Mouse (Mus musculus) cerebellum, postnatal 14 days (tissue): Measurements from ENCODE around the gene Fam184b.

Experiments used
- DNase-seq, 2 experiments: peaks; one replicate each; pipeline ENCODE4 v3.0.0; 2021; ENCODE audit warnings: mixed read lengths in 2 of 2

Gene Fam184b

DNA sequence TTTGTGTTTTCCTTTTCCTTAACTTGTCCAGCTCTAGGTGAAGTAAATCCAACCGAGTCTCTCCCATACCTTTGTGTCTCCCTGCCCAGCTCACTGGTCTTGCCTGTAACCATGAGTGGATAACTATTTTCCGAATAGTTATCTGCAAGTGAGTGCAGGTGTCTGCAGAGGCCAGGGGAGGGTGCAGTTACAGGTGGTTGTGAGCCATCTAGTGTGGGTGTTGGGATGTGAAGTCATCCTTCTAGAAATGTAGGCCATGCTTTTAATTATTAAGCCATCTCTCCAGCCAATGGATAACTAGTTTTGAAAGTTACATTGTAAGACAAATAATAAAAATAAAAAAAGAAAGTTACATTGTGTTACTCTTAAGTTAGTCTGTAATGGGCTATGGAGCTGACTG lies 125.9 kb downstream of the Fam184b start:
- DNase-seq = no peak

DNA sequence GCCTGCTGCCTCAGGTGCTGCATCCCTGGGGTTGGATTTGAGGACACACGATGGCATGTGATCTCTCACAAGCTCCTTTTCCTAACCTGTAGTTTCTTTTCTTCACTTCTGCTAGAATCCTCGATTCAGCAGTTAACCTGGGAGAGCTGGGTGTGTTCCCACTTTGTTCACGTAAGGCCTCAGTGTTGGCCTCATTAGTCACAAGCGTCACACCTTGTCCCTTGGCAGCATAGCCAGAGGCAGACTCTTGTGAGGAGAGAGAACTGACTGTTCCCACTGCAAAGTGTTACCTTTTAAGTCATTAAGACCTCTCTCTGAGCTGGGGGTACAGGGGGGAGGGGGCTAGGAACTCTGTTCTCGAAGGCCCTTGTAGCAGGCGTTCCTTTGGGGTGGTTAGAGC lies 126.5 kb downstream of the Fam184b start:
- no peak for DNase-seq

DNA sequence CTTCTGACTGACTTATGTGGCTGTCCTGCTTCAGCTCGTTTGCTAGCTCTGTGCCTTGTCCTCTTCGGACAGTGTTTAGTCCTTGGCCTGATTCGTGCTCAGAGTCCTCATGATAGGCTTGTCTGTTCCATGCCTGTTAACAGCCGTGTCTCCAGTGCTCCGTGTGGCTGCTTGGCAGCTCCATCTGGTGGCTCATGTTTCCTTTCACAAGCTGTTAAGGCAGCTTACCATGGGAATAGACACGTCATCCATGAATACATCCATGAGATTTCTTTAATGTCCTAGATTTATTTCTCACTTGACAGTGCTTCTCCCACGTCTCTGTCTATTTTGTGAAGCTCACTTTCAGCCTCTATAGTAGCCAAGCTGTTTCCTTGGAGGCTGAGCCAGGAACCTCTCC lies 129.3 kb downstream of the Fam184b start:
- DNase-seq = no peak

DNA sequence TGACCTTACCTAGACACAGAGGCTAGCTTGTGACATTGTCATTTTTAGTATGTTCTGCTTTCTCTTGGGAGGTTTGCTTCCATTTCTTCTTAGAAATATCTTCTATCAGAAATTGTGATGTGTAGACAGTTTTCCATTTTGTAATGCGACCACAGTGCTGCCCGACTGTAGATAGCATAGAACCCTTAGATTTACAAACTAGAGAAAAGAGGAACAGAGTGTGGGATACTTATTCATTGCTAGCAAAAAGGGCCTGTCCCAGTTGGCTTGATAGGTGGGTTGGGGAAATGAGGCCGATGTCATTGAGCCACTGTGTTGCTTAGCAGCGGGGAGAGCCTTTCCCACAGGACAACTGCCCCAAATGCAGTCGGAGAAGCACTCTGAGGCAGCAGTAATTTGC lies 141.8 kb downstream of the Fam184b start:
- no peak for DNase-seq

DNA sequence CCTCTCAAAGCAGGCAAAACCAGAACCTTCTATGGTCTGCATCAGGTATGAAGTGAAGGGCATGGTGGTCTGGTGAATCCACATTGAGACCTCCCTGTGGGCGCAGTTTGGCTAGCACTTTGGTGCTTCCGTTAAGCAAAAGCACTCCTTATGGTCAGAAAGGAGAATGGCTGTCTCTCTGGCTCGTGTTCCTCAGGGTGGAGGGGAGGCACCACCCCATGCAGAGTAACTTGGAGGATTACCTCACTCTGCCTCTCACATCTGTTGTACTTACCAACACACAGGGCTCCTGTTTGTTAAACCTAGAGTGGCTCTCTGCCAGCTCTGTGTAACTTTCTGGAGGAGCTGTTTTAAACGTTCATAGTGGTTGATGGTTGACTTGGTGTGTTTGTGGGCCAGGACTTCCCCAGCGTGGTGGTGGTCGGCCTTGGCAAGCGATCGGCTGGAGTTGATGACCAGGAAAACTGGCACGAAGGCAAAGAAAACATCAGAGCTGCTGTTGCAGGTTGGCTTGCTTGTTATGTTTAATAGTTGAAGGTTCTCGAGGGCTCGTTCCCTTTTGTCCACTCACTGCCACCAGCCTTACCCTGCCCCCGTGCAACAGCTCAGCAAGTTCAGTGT lies 142.4 kb downstream of the Fam184b start:
- no peak for DNase-seq

DNA sequence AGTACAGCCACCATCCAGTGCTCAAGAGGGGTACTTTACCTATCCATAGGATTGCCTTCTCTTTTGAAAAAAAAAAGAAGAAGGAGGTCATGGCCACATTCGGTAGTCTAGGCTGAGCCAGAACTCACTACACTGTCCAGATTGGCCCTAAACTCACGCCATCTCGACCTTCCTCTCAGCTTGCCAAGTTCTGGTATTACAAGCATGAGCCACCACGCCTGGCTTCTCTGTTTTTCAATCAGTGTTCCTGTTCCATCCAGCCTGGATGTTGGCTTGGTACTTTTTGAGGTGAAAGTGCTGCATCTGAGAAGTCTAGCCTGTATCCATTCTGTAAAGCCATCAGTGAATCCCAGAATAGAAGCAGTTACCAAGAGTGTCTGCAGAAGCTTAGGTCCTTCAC lies 142.9 kb downstream of the Fam184b start:
- DNase-seq = no peak

DNA sequence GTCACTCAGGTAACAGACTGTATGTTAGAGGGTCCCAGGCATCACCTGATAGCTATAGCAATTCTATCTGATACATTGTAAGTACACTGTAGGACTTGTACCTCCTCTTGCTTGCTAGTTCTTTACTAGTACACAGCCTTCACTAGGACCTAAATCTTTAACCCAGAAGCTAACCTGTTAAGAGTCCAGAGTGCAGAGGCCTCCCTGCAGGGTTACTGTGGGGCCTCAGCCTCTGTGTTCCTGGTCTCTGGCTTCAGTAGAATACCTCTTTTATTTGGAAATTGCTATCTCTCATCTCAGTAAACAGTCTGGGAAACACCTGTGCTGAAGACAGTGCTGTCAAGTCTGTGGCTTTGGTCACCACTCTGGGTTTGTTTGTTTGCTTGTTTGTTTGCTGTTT lies 143.4 kb downstream of the Fam184b start:
- no peak for DNase-seq

DNA sequence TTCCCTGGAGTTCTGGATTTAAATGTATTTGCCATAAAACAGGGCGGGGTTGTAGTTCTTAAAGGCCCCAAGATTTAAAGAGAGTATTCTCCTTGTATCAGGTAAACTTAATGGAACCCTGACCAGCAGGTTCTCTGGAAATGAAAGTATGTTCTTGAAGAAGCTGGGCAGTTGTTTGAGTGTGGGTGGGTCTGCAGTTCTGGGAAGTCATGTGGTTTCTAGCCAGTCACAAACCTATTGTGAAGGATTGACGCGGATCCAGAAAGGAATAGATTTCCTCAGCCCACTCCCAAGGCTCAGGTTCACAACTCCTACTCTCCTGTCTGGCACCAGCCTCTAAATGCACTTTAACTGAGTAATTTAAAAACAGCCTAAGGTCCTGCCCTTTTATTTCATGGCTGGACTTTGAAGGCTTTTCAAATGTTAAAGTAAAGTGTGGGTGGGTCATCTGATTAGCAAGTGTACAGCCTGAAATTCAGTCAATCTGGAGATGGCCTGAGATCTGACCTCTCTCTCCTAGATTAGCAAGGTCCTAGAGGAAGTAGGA lies 143.9 kb downstream of the Fam184b start:
- no peak for DNase-seq

DNA sequence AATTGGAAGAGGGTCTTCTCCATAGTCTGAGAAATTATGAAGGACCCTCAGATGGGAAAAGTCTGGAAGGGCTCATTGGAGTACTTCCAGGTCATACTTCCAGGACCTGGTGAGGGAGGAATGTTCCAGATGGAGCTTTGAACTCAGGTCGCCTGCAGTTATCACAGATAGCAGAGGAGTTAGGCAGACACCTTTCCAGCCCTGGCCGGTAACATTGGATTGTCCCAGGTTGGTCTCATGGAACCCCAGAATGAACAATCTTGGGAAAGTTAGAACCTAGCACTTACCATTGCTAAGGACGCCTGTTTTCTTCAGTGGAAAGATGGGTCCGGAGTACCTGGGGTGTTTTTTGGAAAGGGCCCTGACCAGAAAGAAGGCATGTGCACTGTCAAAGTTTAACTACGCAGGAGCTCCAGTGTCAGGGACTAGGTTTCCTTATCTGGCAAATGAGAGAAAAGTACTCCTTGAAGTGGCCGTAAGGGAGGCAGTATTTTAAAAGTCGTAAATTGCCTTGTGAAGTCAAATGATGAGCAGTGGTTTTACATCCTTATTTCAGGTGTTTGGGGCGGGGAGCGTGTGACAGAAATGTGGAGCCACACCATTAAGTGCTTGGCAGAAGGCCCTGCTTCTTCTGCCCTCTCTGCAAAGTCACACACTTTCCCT lies 145.2 kb downstream of the Fam184b start:
- no peak for DNase-seq

DNA sequence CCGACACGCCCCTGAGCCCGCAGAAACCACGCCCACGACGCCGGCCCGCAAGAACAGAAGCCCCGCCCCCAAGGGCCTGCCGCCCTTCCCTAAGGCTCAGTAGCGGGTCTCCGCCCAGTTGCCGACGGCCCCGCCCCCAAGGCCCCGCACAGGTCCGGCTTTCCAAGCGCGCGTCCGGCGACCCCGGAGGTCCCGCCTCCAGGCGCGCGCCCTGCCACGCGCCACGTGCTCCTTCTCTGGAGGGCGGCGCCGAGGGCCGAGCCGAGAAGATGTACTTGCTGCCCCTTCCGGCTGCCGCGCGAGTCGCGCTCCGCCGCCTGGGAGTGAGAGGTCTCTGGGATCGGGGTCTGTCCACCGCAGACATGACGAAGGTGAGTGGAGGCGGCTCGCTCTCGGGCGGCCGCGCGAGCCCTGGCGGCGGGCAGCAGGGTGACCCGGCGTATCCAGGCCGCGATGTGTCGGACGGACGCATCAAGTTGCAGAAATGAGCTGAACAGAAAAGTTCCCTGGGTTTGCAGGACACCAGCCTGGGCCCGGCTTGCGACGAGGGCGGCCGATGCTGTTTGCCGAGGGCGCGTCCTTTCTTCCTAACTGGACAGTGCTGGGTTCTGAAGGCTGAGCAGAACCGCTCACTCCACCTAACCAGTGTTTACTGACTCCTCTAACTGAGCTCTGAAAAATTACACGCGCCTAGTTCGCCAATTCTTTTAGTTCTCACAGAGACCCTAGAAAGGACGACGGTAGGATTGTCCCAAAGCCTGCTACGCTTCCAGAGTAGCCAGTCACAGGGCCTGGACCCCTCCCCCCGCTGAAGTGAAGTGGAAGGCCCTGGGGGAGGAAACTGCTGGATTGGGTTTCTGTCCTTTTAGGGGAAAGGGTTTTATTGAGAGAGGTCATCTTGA lies 146.0 kb downstream of the Fam184b start, which contains the start of gene Lap3:
Gene Lap3, plus strand, starts transcription at position 184 of the 902 bp plus-strand sequence.
- DNase-seq = peak; percentile 99

DNA sequence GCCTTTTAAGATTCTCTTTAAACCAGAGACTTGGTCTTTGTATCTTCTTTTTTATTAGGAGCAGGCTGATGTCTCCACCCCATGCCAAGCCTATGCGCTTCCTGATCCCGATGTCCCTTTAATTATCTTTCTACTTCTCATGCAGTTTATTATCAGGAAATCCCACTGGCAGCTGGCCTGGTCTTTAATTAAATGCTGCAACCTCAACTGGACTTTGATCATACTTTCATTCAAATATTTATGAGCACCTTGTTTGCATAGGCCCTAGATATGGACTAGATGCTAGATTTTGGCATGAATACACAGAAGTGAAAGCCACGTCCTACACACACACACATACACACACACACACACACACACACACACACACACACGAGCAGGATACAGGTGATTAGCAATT lies 147.6 kb downstream of the Fam184b start:
- DNase-seq = no peak

DNA sequence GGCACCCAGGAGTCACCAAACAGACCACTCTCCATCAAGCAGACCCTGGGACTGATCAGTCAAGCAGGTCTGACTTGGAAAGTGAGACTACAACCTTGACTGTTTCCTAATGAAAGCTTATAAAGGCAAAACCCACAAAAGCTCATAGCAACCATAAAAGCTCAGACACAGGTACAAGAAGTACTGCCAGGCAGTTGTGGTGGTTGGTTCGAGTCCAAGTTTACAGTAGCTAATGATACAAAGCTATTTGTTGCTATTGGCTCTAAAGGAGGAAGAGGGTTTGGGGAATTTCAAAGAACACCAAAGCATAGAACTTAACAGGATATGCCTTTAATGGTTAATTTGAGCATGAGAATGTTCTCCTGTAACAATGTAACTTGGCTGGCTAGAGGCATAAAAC lies 155.8 kb downstream of the Fam184b start:
- no peak for DNase-seq

DNA sequence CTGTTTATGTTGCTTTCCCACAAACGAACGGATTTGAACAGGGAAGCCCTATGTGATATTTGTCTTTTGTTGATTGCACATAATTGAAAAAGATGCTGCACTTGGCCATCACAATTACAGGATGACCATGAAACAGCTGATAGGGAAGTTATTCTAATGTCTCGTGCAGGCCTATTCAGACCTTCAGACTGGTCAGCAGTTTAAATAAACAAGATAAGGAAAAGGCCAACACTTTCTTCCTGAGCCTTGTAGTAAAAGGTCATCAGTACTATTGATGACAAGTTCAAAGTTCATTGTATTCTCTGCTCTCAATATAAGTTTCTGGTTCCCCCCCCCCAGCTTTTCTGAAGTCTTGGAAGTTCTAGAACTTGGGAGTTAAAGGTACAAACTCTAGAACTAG lies 156.8 kb downstream of the Fam184b start:
- no peak for DNase-seq

DNA sequence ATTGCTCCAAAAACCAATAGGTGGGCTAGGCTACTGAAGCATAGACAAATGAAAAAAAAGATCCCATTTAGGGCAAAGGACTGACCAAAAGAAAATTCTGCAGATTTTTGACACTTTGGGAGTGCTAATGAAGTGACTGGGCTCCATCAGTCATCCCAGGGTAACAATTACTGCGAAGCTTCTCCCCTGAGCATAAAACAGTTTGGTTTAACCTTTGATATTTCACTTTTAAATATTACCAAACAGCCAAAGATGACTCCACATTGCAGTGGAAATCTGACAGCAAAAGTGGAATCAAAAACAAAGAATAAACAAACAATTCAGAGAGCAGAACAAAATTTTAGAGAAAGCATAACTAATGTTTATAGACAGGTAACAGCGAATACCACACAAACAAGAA lies 158.3 kb downstream of the Fam184b start:
- DNase-seq = no peak

DNA sequence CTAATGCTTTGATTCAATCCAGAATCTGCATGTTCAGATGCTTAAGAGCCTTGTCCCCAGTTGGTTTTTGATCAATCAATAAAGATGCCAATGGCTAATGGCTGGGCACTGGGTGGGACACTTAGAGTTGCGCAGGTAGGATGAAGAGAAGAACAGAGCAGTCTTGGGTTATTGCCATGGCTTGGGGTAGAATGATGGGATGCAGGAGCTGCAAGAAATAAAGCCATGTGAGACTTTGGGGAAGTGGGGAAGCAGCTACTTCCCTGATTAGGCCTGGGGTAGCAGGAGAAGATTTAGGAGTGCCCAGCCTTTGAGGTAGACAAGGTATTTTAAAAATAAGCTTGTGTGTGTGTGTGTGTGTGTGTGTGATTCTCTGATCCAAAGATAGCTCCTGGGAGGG lies 159.3 kb downstream of the Fam184b start:
- DNase-seq = no peak
